ENCODE assay signal across 9 mouse cellular contexts in genomic region chr10:39170706-39171105, GRCm38 (mm10). TPM values are rescaled to one million over a fixed set of nuclear protein-coding genes. Genes with fewer than 3 reads are reported as not detected.
DNase-seq lines count a peak whose midpoint lies in the region; ATAC-seq lines count a peak whose summit lies in the region.
"Had no signal": no experiment of that assay in that cellular context is flagged by ENCODE, and none has a peak within 500 bp of the region (broad histone marks: within the 10 kb centered on the region; RNA-seq: fewer than 3 reads in every experiment).

No protein-coding gene starts in this region.

- no peaks in the 10 kb centered on the region for H3K27me3 ChIP-seq in kidney, embryonic 16.5 days (ENCODE audit: insufficient read depth, low read length)
- H3K27me3 ChIP-seq in embryonic facial prominence, embryonic 15.5 days, result no peaks in the 10 kb centered on the region
- no peaks in the 10 kb centered on the region for H3K27me3 ChIP-seq in neural tube, embryonic 13.5 days

- H3K9me3 ChIP-seq in kidney, embryonic 16.5 days (ENCODE audit: low read length), result no peaks in the 10 kb centered on the region
- H3K9me3 ChIP-seq in embryonic facial prominence, embryonic 15.5 days (replicated peaks), result no peaks in the 10 kb centered on the region
- H3K9me3 ChIP-seq in neural tube, embryonic 13.5 days, result no peaks in the 10 kb centered on the region

- H3K27ac ChIP-seq in kidney, embryonic 16.5 days (ENCODE audit: low read length), result no peak overlapping the region
- H3K27ac ChIP-seq in embryonic facial prominence, embryonic 15.5 days (replicated peaks), result no peak overlapping the region
- peak overlapping the region; percentile 98 for H3K27ac ChIP-seq in neural tube, embryonic 13.5 days (replicated peaks)

- H3K36me3 ChIP-seq in kidney, embryonic 16.5 days (ENCODE audit: insufficient read depth, low read length), result no peaks in the 10 kb centered on the region
- H3K36me3 ChIP-seq in embryonic facial prominence, embryonic 15.5 days, result no peaks in the 10 kb centered on the region
- no peaks in the 10 kb centered on the region for H3K36me3 ChIP-seq in neural tube, embryonic 13.5 days

- H3K9ac ChIP-seq in kidney, embryonic 16.5 days (replicated peaks; ENCODE audit: low read length), result no peak overlapping the region
- H3K9ac ChIP-seq in embryonic facial prominence, embryonic 15.5 days, result no peak overlapping the region
- H3K9ac ChIP-seq in neural tube, embryonic 13.5 days, result peak overlapping the region; percentile 72

- no peak for DNase-seq in kidney, adult 18-20 months
- peak; percentile 15 for DNase-seq in kidney, postnatal 10 days
- DNase-seq in right cerebral cortex, postnatal 14 days, result no peak
- no peak for DNase-seq in gastrocnemius, adult 8-10 months (ENCODE audit: low spot score in 2 of 2)
- DNase-seq in Muller cell, postnatal 12 days (ENCODE audit: inconsistent ontology term), result no peak

- no peak for ATAC-seq in kidney, embryonic 16.5 days (ENCODE audit: low FRiP score, low TSS enrichment)
- ATAC-seq in embryonic facial prominence, embryonic 15.5 days (ENCODE audit: insufficient number of reproducible peaks, low FRiP score, low TSS enrichment, low read depth), result no peak
- ATAC-seq in neural tube, embryonic 13.5 days (ENCODE audit: low read depth), result peak; percentile 10; the same call in 1 of the 2 replicates

- peak overlapping the region; percentile 80 for H3K4me2 ChIP-seq in kidney, embryonic 16.5 days (replicated peaks; ENCODE audit: low read depth, low read length)
- peak overlapping the region; percentile 84; the same call in 1 of the 2 replicates for H3K4me2 ChIP-seq in embryonic facial prominence, embryonic 15.5 days (replicated peaks)
- peak overlapping the region; percentile 73 for H3K4me2 ChIP-seq in neural tube, embryonic 13.5 days

- H3K4me3 ChIP-seq in kidney, embryonic 16.5 days (ENCODE audit: low read length), result peak overlapping the region; percentile 50
- no peak overlapping the region for H3K4me3 ChIP-seq in embryonic facial prominence, embryonic 15.5 days (replicated peaks)
- H3K4me3 ChIP-seq in neural tube, embryonic 13.5 days, result 0 out of 2 replicates have a peak overlapping the region, but pooled peaks have one; percentile 8

- WGBS in kidney, embryonic 16.5 days, result 18% methylated on average over 6 of the region's 6 CpGs
- WGBS in embryonic facial prominence, embryonic 15.5 days, result 9% methylated on average over 6 of the region's 6 CpGs
- 11% methylated on average over 6 of the region's 6 CpGs for WGBS in neural tube, embryonic 13.5 days

- H3K4me1 ChIP-seq in kidney, embryonic 16.5 days (ENCODE audit: insufficient read depth, low read length), result peaks cover 26% of the 10 kb centered on the region; the same call in 1 of the 2 replicates
- H3K4me1 ChIP-seq in embryonic facial prominence, embryonic 15.5 days, result peaks cover 46% of the 10 kb centered on the region
- H3K4me1 ChIP-seq in neural tube, embryonic 13.5 days (replicated peaks), result peaks cover 52% of the 10 kb centered on the region

RNA-seq across cellular contexts. Expression of gene Ccn6, which starts 7.1 kb away (rescaled TPM):
- 0.36 and 0.46 TPM in 2 replicates for polyA plus RNA-seq in kidney, embryonic 16.5 days (2015; fragmentation: Nextera tagmentation; extraction: Ambion mirVana)
- polyA plus RNA-seq in embryonic facial prominence, embryonic 15.5 days (2015; fragmentation: Nextera tagmentation; extraction: Ambion mirVana), result 0.61 and 0.62 TPM in 2 replicates
- 0.65 and 0.81 TPM in 2 replicates for polyA plus RNA-seq in neural tube, embryonic 13.5 days (2015; fragmentation: Nextera tagmentation; extraction: Ambion mirVana)
- not detected for total RNA-seq in gastrocnemius, adult 8-10 months (2022)
- polyA plus RNA-seq: gonadal fat pad, adult 2 months had no signal

RNA-seq across cellular contexts. Expression of gene Tube1, which starts 36.9 kb away (rescaled TPM):
- 16.1 and 17.5 TPM in 2 replicates for polyA plus RNA-seq in kidney, embryonic 16.5 days (2015; fragmentation: Nextera tagmentation; extraction: Ambion mirVana)
- 14.3 and 15.6 TPM in 2 replicates for polyA plus RNA-seq in embryonic facial prominence, embryonic 15.5 days (2015; fragmentation: Nextera tagmentation; extraction: Ambion mirVana)
- polyA plus RNA-seq in neural tube, embryonic 13.5 days (2015; fragmentation: Nextera tagmentation; extraction: Ambion mirVana), result 7.8 and 11.3 TPM in 2 replicates
- 1 to 10 TPM in 1 of 4 experiments, under 1 TPM in 3; 0.64 to 1.1 (median 0.95) TPM for total RNA-seq in gastrocnemius, adult 8-10 months (2022)

RNA-seq across cellular contexts. Expression of gene Fam229b, which starts 37.0 kb away (rescaled TPM):
- 10.5 and 13.0 TPM in 2 replicates for polyA plus RNA-seq in kidney, embryonic 16.5 days (2015; fragmentation: Nextera tagmentation; extraction: Ambion mirVana)
- polyA plus RNA-seq in embryonic facial prominence, embryonic 15.5 days (2015; fragmentation: Nextera tagmentation; extraction: Ambion mirVana), result 14.4 and 15.3 TPM in 2 replicates
- polyA plus RNA-seq in neural tube, embryonic 13.5 days (2015; fragmentation: Nextera tagmentation; extraction: Ambion mirVana), result 30.2 and 37.0 TPM in 2 replicates
- 1 to 10 TPM; 4.1 to 5.5 (median 4.7) TPM for total RNA-seq in gastrocnemius, adult 8-10 months (2022)
